Mouse (Mus musculus) macrophage (primary cell): ENCODE measurements around the gene Apoc4. TPM values are rescaled to one million over a fixed set of nuclear protein-coding genes. Genes with fewer than 3 reads are reported as not detected.

Experiments used
- H3K27ac ChIP-seq: fragments of 350-480 bp; formaldehyde crosslinking; 2 replicates; pipeline ENCODE4 v1.9.0; 2021
- H3K36me3 ChIP-seq: fragments of 350-480 bp; formaldehyde crosslinking; 2 replicates; pipeline ENCODE4 v1.9.0; 2021; ENCODE audit errors: inconsistent target
- H3K4me3 ChIP-seq: fragments of 350-480 bp; formaldehyde crosslinking; 2 replicates; pipeline ENCODE4 v1.9.0; 2021; ENCODE audit errors: inconsistent target
- H3K79me2 ChIP-seq: fragments of 350-480 bp; formaldehyde crosslinking; 2 replicates; pipeline ENCODE4 v1.9.0; 2021; ENCODE audit errors: inconsistent target
- WGBS: methylation state at CpG from one replicate; pipeline ENCODE4 v1.1.7; 2026; ENCODE audit warnings: inconsistent platforms; ENCODE audit not compliant: missing documents; 5-methylcytosine and 5-hydroxymethylcytosine counted together
- polyA plus RNA-seq: library from polyadenylated mRNA; stranded (reverse); fragments of 250-400 nt; gene quantifications from 3 replicates; pipeline ENCODE4 v1.2.4, GENCODE M21; 2018; ENCODE audit warnings: inconsistent platforms
- total RNA-seq, 78 experiments: library from RNA; depleted of rRNA; stranded (reverse); fragments of 250-400 nt; gene quantifications; 1 replicate in 9 of 78; 2 replicates in 24 of 78; 3 replicates in 43 of 78; 4 replicates in 2 of 78; pipeline ENCODE4 v1.2.4; 2018; ENCODE audit warnings: inconsistent platforms in 56 of 78

The Apoc4 gene
- total RNA-seq (2018; cell fraction: chromatin; rRNA removed): under 1 TPM in 1 of 26 experiments, not detected in 25; 0.33 TPM
- 1 to 10 TPM in 1 of 26 experiments, under 1 TPM in 19, not detected in 6; 0.27 to 1.0 (median 0.52) TPM for total RNA-seq (2018; cell fraction: cytosol; rRNA removed)
- total RNA-seq (2018; cell fraction: nucleus; rRNA removed): not detected
- 1.1 TPM in 1 of 3 replicates, not detected in the others for polyA plus RNA-seq

DNA sequence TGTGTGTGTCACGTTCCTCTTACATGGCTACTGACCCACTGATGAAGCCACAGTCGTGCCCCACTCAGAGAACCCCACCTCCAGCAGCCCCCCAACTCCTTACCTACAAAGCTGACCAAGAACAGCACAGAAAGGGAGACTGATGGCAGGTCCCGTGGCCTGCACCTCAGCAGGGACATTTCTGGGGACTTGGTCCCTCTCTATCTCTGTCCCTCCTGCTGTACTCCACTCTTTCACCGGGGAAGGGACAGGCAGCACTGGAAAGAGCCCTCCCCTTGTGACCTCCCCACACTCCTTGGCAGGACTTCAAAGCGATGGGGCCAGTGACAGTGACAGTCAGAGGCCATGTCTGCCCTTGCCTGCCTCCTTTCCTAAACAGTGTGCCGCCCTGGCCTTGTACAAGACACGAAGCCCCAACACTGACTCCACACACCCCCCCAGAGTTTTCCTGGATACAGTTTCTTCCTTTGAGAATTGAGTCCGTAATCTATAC lies at the start of gene Apoc4, which contains the start of gene Gm44805:
Gene Apoc4 (minus strand): TSS at position 278 of the 493 bp plus-strand sequence.
Gene Gm44805 (minus strand): TSS at position 222 of the 493 bp plus-strand sequence.
- H3K4me3 ChIP-seq: no peak within 1 kb of the TSS
- no peaks in the 10 kb centered on the region for H3K79me2 ChIP-seq
- H3K36me3 ChIP-seq: no peaks in the 10 kb centered on the region
- no peak within 1 kb of the TSS for H3K27ac ChIP-seq
- WGBS: 86% methylated on average over 8 of the region's 8 CpGs

DNA sequence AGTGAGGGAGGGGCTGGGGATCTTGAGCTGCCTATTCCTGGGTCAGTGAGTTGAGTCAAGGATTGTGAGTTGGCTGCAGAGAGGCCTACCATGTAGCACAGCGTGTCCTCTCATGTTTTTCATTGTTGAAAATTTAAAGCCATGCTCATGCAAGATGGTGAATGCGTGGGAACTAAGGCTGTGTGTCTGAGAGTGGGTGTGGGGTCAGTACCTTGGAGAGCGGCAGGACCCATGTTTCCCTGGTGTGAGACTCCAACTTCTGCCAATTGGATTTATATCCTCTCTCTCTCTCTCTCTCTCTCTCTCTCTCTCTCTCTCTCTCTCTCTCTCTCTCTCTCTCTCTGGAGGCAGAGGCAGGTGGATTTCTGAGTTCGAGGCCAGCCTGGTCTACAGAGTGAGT lies 45.3 kb upstream of the Apoc4 start:
- H3K27ac ChIP-seq: no peak overlapping the region
- no peaks in the 10 kb centered on the region for H3K36me3 ChIP-seq
- no peaks in the 10 kb centered on the region for H3K79me2 ChIP-seq
- H3K4me3 ChIP-seq: no peak overlapping the region
- 90% methylated on average over 4 of the region's 4 CpGs for WGBS

DNA sequence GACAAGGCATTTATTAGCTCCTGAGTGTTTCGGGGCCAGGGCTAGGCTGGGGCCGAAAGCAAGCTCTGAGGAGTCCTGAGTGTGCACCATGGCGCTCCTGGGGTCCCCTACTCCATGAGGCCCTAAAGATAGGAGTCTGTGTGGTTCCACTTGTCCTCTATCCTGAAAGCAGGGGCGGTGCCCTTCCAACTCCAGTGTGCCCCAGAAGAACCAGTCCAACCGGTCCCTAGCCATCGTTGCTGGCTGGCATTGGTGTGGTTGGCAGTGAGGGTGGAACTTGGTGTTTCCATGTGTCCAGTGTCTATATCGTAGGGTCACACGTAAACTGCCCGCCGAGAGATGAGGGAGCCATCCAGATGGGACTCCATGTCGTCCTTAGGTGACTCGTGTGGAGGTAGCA lies 42.9 kb upstream of the Apoc4 start:
- no peak overlapping the region for H3K27ac ChIP-seq
- H3K79me2 ChIP-seq: no peaks in the 10 kb centered on the region
- H3K4me3 ChIP-seq: no peak overlapping the region
- 96% methylated on average over 12 of the region's 12 CpGs for WGBS
- H3K36me3 ChIP-seq: no peaks in the 10 kb centered on the region

DNA sequence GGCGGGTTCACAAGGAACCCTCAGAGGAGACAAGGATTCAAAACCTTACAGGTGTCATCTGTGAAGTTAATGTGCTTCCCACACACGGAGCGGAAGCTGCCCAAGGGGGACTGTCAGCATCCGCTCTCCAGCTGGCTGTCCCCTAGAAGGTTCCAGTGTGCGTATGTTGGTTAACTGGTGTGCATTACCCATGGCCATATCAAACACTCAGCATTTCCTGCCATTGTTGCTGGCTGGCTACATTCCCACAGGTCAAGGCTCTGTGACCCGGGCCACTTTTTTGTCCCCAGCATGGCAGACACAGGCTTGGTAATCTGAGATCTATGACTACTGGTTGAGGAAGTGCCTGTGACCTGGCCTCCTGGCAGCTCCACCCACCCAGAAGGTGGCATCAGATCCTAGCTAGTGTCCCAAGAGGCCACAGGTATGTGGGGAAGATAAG lies 41.5 kb upstream of the Apoc4 start:
- 73% methylated on average over 6 of the region's 6 CpGs for WGBS
- H3K27ac ChIP-seq: no peak overlapping the region
- H3K79me2 ChIP-seq: no peaks in the 10 kb centered on the region
- H3K36me3 ChIP-seq: no peaks in the 10 kb centered on the region
- H3K4me3 ChIP-seq: no peak overlapping the region

DNA sequence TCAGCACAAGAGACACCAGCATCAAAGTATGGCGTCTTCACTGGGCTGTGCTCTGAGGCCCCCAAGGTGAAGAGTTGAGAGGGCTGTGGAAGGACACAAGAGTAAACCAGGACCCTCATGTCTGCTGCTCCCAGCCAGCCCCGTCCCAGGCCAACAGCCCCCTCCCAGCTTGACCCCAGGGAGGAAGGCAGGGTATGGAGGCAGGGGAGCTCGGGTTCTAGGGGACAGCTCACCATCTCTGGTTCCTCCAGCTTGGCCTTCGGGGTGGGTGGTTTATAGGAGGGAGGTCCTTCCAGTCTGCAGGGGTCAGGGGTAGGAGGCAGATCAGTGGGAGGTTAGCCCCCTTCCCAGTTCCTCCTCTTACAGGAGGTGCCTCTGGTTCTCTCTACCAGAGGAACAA lies 37.9 kb upstream of the Apoc4 start:
- H3K79me2 ChIP-seq: peaks cover 6% of the 10 kb centered on the region

DNA sequence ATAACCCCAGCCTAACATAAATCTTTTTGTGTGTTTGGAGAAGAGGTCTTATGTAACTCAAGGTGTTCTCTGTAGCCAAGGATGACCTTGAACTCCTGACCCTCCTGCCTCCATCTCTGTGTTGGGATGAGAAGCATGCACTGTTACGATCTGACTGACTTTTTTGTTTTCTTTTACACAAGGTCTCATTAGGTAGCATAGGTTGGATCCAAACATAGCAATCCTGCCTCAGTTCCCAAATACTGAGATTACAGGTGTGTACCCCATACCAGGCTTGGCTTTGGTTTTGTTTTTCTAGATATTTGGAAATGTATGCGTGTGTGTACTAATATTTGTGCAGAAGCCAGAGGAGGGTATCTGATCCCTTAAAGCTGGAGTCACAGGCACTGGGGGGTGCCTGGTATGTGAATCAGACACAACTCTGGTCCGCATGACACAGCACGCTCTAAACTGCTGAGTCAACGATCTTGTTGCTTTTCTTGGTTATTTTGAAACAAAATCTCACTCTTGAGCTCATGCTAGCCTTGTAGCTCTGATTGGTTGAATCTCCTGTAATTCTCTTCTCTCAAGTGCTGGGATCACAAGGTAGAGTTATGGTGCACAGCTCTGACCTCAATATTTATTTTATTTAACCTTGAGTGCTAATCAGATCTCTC lies 37.1 kb upstream of the Apoc4 start:
- peaks cover 14% of the 10 kb centered on the region for H3K79me2 ChIP-seq
- H3K27ac ChIP-seq: no peak overlapping the region
- 84% methylated on average over 5 of the region's 5 CpGs for WGBS
- no peaks in the 10 kb centered on the region for H3K36me3 ChIP-seq
- H3K4me3 ChIP-seq: no peak overlapping the region

More for the DNA sequence above, 37.9 kb upstream of the Apoc4 start:
- H3K27ac ChIP-seq: no peak overlapping the region
- no peaks in the 10 kb centered on the region for H3K36me3 ChIP-seq
- 87% methylated on average over 4 of the region's 4 CpGs for WGBS
- no peak overlapping the region for H3K4me3 ChIP-seq

DNA sequence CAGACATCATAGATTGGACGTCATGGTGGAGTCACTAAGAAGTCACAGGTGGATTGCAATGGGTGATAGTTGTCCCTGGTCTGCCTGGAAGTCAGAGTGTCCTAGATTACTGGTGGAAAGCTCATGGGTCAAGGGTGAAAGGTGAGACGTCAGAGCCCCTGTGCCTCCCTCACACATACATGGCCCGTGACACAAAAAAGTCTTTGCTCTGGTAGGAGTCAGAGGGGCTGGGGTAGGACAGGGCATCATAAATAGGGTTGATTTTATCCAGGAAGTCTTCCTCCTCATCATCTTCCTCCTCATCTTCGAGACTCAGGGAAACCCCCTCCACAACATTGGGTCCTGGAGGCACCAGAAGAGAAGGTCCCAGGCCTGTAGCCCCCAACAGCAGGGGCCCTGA lies 36.1 kb upstream of the Apoc4 start:
- Histone ChIP-seq H3K27ac (no peak overlapping the region), H3K79me2 (peaks cover 17% of the 10 kb centered on the region), H3K36me3 (peaks cover under 1% of the 10 kb centered on the region; the same call in 1 of the 2 replicates), H3K4me3 (no peak overlapping the region)
- 93% methylated on average over 4 of the region's 4 CpGs for WGBS

DNA sequence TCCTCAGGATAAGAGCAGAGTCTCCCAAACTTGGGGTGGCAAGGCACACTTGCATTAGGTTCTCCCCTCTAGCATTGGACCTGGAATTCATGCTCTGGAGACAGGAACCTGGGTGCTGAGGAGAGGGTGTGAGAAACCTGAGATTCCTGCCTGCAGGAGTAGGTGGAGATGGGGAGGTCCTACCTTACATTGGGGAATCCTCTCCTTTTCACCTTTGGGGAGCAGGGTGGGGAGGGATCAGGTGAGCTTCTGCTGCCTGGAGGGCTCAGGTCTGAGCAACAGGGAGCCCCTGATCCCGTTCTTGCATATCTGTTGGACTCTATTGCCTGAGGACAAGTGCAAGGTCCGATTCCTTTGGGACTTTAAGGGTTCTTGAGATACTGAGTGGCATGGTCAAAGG lies 35.5 kb upstream of the Apoc4 start:
- 95% methylated on average over 2 of the region's 2 CpGs for WGBS
- Histone ChIP-seq H3K4me3 (no peak overlapping the region; the same call in 1 of the 2 replicates), H3K36me3 (peaks cover 5% of the 10 kb centered on the region; the same call in 1 of the 2 replicates), H3K79me2 (peaks cover 17% of the 10 kb centered on the region), H3K27ac (peak overlapping the region; percentile 52; the same call in 1 of the 2 replicates)

DNA sequence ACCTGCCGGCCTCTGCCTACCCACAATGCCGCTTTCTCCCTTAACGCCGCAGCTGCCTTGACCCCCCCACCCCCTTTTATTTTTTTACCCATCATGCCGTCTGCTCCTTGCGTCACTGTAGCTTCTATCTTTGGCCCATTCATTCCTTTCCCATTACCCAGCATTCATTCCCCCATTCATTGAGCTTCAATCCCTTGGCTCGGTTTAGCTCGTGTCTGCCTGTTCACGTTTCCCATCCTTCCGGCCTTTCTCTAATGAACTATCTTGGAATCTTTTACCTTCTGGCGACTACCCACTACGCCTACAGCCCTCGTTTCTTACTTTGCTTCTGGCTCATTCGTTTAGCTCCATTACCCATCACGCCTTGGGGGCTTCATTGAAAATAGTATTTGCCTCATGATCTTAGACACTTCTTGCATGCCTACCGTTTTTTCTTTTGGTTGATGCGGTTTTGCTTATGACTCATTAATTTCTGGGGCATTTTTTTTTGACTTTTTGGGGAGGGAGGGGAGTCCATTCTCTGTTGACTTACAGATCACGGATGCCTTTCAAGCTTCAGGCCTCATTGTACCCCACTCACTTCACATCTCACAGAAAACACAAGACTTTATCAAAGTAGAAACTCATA lies 34.9 kb upstream of the Apoc4 start:
- Histone ChIP-seq H3K27ac (peak overlapping the region; percentile 52), H3K36me3 (peaks cover 11% of the 10 kb centered on the region; the same call in 1 of the 2 replicates), H3K4me3 (peak overlapping the region; percentile 42), H3K79me2 (peaks cover 17% of the 10 kb centered on the region)
- 3% methylated on average over 18 of the region's 18 CpGs for WGBS

DNA sequence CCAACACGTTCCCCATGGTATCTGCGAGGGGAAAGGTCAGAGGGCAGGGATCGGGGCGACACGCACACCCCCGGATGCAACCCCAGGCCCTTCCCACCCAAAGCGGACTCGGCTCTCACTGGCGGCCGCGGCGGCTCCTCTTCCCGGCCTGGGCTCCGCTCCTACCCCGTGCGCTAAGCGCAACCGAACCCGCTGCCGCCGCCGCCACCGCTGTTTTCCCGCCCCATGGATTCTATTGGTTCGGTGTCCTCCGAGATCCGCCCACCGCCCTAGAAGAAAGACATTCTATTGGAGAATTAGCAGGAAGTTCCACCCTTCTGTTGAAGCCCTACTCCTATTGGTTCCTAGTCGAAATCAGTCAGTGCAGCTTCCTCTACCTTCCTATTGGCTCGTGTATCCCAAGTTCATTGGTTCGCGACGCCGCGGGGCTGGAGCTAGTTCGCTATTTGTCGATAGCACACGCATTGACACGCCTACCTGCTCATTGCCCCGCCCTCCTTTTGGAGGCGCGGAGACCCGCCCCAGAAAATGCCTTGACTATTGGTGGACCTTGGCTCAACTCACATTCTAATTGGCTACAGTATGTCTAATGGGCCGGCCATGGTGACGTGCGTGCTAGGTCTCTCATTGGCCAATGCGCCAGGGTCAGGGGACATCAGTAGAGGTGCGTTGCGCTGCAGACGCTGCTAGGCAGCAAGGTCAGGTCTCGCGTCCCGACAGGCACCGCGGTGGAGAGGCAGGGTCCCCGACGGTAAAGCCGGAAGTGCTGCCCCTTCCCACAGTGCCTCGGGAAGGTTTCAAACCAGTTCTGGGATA lies 34.2 kb upstream of the Apoc4 start, which contains the start of gene Tomm40:
Gene Tomm40 (minus strand): TSS at position 200 of the 816 bp plus-strand sequence.
- under 1% methylated on average over 55 of the region's 59 CpGs for WGBS
- Histone ChIP-seq H3K27ac (peak within 1 kb of the TSS; percentile 52), H3K4me3 (peak within 1 kb of the TSS; percentile 68), H3K79me2 (peaks cover 17% of the 10 kb centered on the region), H3K36me3 (peaks cover 16% of the 10 kb centered on the region; the same call in 1 of the 2 replicates)

DNA sequence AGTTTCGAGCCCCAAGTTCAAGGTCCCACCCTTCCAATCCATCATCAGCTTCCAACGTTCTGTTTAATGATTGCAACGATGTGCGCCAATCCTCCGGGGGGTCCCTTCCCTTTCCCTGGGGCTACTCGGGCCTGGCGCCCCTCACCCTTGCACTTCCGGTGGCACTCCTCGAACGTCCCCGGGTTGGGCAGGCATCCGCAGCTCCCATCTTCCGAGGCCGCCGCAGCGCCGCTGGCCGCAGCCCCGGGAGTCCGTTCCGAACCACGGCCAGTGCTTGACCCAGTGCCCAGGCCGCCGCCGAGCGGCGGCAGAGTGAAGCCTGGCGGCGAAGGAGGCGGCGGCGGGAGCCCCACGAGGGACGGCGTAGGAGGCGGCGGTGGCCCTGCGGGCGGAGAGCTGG lies 33.6 kb upstream of the Apoc4 start:
- Histone ChIP-seq H3K79me2 (peaks cover 17% of the 10 kb centered on the region), H3K27ac (peak overlapping the region; percentile 17), H3K36me3 (peaks cover 21% of the 10 kb centered on the region; the same call in 1 of the 2 replicates), H3K4me3 (peak overlapping the region; percentile 68)
- WGBS: under 1% methylated on average over 35 of the region's 39 CpGs

DNA sequence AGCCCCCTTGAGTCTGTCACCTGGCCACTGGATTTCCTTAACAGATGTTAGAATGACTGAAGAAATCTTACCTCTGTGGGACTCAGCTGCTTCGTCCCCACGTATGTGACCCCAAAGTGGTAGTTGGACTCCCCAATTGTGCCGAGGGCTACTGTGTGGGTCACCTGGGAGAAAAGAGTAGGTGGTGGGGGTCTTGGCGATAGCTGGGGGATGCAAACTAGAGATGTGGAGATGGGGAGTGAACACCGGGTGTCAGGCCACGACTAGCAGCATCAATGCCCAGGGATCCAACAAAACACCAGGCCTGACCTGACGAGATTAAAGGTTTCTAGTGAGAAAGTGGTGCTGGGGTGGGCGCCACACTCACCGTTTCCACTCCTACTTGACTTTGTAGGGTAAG lies 32.3 kb upstream of the Apoc4 start:
- WGBS: 89% methylated on average over 9 of the region's 9 CpGs
- Histone ChIP-seq H3K36me3 (peaks cover 33% of the 10 kb centered on the region; the same call in 1 of the 2 replicates), H3K4me3 (no peak overlapping the region), H3K27ac (no peak overlapping the region), H3K79me2 (peaks cover 17% of the 10 kb centered on the region)

DNA sequence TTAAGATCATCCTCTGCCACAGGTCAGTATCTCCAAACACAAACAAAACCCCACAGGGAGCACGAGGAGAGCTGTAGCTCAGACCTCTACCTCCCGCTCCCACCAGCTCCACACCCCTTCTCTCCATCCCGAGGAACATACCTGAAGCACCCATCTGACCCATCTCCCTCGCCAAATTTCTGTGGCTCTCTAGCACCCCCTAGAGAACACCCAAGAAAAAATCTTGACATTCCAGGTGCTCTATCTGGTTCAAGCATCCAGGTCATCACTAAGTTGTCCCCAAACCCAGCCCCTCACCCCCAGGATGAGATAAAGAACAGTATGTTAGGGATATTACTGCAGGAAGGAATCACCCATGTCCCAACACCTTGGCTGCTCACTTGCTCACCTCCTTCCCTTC lies 31.9 kb upstream of the Apoc4 start:
- Histone ChIP-seq H3K36me3 (peaks cover 34% of the 10 kb centered on the region; the same call in 1 of the 2 replicates), H3K79me2 (peaks cover 17% of the 10 kb centered on the region), H3K4me3 (no peak overlapping the region), H3K27ac (no peak overlapping the region)
- 43% methylated on average over 4 of the region's 4 CpGs for WGBS

DNA sequence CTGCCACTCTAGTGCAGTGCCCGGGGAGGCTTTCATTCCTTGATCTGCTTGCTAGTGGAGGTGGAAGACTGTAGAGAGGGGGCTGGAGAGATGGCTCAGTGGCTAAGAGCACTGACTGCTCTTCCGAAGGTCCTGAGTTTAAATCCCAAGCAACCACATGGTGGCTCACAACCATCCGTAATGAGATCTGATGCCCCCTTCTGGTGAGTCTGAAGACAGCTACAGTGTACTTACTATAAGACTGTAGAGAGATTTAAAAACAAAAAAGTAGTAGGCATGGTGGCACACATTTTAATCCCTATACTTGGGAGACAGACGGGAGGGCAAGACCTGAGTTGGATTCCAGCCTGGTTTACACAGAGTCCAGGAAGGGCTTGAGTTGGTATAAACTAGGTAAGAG lies 31.1 kb upstream of the Apoc4 start:
- Histone ChIP-seq H3K4me3 (no peak overlapping the region), H3K79me2 (peaks cover 17% of the 10 kb centered on the region), H3K36me3 (peaks cover 42% of the 10 kb centered on the region; the same call in 1 of the 2 replicates), H3K27ac (no peak overlapping the region)
- 89% methylated on average over 4 of the region's 4 CpGs for WGBS
